Comparison of ENCODE assay signal across 24 mouse cellular contexts in the genomic region with DNA sequence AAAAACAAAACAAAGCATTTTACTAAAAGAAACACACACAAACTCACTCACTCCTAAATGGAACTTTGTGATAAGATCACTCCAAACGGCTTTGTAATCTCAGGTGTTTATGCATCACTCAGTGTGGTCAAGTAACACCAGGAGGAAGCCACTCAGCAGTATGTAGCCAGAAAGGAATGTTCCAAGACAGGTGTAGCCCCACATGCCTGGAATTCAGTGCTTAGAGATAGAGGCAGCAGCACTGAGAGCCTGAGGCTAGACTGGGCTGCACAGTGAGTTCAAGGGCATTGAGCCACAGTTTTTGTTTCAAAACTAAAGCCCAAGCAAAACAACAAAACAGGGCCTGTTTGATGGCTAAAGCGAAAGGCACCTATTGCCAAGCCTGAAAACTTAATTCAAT. TPM values are rescaled to one million over a fixed set of nuclear protein-coding genes. Genes with fewer than 3 reads are reported as not detected.
DNase-seq lines count a peak whose midpoint lies in the region; ATAC-seq and TF ChIP-seq lines count a peak whose summit lies in the region.
"Had no signal": no experiment of that assay in that cellular context is flagged by ENCODE, and none has a peak within 500 bp of the region (broad histone marks: within the 10 kb centered on the region; RNA-seq: fewer than 3 reads in every experiment).

No protein-coding gene starts in this region.

- peaks cover 40% of the 10 kb centered on the region for H3K36me3 ChIP-seq in heart, postnatal 0 days (replicated peaks; ENCODE audit: control insufficient read depth, insufficient read depth, low read length)
- H3K36me3 ChIP-seq in kidney, embryonic 14.5 days (ENCODE audit: control insufficient read depth, insufficient read depth, low read length), result peaks cover 49% of the 10 kb centered on the region
- H3K36me3 ChIP-seq in ES-E14 (ENCODE audit: control insufficient read depth, insufficient read depth, low read length, poor library complexity, severe bottlenecking), result peaks cover 25% of the 10 kb centered on the region
- peaks cover 51% of the 10 kb centered on the region for H3K36me3 ChIP-seq in midbrain, embryonic 13.5 days

- DNase-seq in heart, postnatal 0 days (ENCODE audit: low spot score), result no peak
- DNase-seq in heart, postnatal 10 days, result no peak
- DNase-seq in kidney, postnatal 25 days, result peak; percentile 12 to 64
- peak; percentile 54 for DNase-seq in ES-E14 (ENCODE audit: low read depth, low spot score)
- peak; percentile 51 for DNase-seq in lung, postnatal 36 days
- DNase-seq: adrenal gland, postnatal 14 days; cerebellum, adult 2 months; cerebellum, postnatal 36 days; gastrocnemius, postnatal 36 days; kidney, adult 18-20 months; layer of hippocampus, postnatal 36 days; liver, postnatal 0 days; thymus, adult 18-20 months; thymus, postnatal 4 days had no signal

- intact Hi-C loops in heart, postnatal 10 days (cut with DNase I), result no loop called here

- no peak for ATAC-seq in heart, postnatal 0 days (ENCODE audit: insufficient read depth, low read depth)
- ATAC-seq in kidney, embryonic 14.5 days (ENCODE audit: low FRiP score, low TSS enrichment), result no peak
- no peak for ATAC-seq in midbrain, embryonic 13.5 days
- ATAC-seq: CD4-positive, CD25-positive, alpha-beta regulatory T cell, adult 4 months; forebrain, embryonic 13.5 days; hindbrain, postnatal 0 days; liver, postnatal 0 days had no signal

- peaks cover 1% of the 10 kb centered on the region for H3K4me1 ChIP-seq in heart, postnatal 0 days (ENCODE audit: control insufficient read depth, insufficient read depth)
- no peaks in the 10 kb centered on the region for H3K4me1 ChIP-seq in kidney, embryonic 14.5 days (ENCODE audit: control insufficient read depth, insufficient read depth, low read length)
- H3K4me1 ChIP-seq in ES-E14 (ENCODE audit: control insufficient read depth in 2 of 2, insufficient read depth in 2 of 2, low read length in 2 of 2, poor library complexity in 1 of 2), result peaks cover 2 to 20% of the 10 kb centered on the region in 2 experiments; a peak in 2 of 4 replicates
- no peaks in the 10 kb centered on the region for H3K4me1 ChIP-seq in midbrain, embryonic 13.5 days (replicated peaks)
- H3K4me1 ChIP-seq: forebrain, embryonic 13.5 days had no signal

- no peak overlapping the region for H3K4me2 ChIP-seq in heart, postnatal 0 days (ENCODE audit: low read depth, low read length)
- no peak overlapping the region for H3K4me2 ChIP-seq in kidney, embryonic 14.5 days (replicated peaks; ENCODE audit: low read depth, low read length)
- no peak overlapping the region for H3K4me2 ChIP-seq in midbrain, embryonic 13.5 days (replicated peaks)
- H3K4me2 ChIP-seq: forebrain, embryonic 13.5 days; limb, embryonic 12.5 days; liver, embryonic 11.5 days; midbrain, embryonic 11.5 days; neural tube, embryonic 15.5 days had no signal

- H3K9ac ChIP-seq in heart, postnatal 0 days (replicated peaks; ENCODE audit: low read depth, low read length), result no peak overlapping the region
- H3K9ac ChIP-seq in kidney, embryonic 14.5 days (ENCODE audit: low read depth, low read length), result no peak overlapping the region
- no peak overlapping the region for H3K9ac ChIP-seq in ES-E14 (ENCODE audit: insufficient read depth, low read depth, low read length, poor library complexity, severe bottlenecking)
- H3K9ac ChIP-seq in midbrain, embryonic 13.5 days (replicated peaks), result no peak overlapping the region
- H3K9ac ChIP-seq: forebrain, embryonic 13.5 days; limb, embryonic 12.5 days; liver, postnatal 0 days; neural tube, embryonic 15.5 days had no signal

- in situ Hi-C loops in ES-E14 (cut with MboI; ENCODE audit: low sequenced_read_pairs in 2 of 2, unreplicated experiment in 2 of 2), result no loop called here

- H3K9me3 ChIP-seq in heart, postnatal 0 days (replicated peaks; ENCODE audit: control insufficient read depth, low read length), result no peaks in the 10 kb centered on the region
- H3K9me3 ChIP-seq in kidney, embryonic 14.5 days (ENCODE audit: control insufficient read depth, low read length), result no peaks in the 10 kb centered on the region
- H3K9me3 ChIP-seq in ES-E14 (ENCODE audit: control insufficient read depth, insufficient read depth, low read depth, low read length), result no peaks in the 10 kb centered on the region
- H3K9me3 ChIP-seq in midbrain, embryonic 13.5 days, result no peaks in the 10 kb centered on the region
- H3K9me3 ChIP-seq: forebrain, embryonic 13.5 days; limb, embryonic 12.5 days; neural tube, embryonic 15.5 days had no signal

- TF ChIP-seq CTCF in heart, postnatal 0 days (IDR thresholded peaks at IDR 0.05; ENCODE audit: low read depth), result no peak

- 51% methylated on average over 2 of the region's 2 CpGs for WGBS in heart, postnatal 0 days
- WGBS in kidney, embryonic 14.5 days, result 84% methylated on average over 2 of the region's 2 CpGs
- WGBS in midbrain, embryonic 13.5 days, result 85% methylated on average over 2 of the region's 2 CpGs

- H3K27me3 ChIP-seq in heart, postnatal 0 days (ENCODE audit: control insufficient read depth, insufficient read depth, low read length), result no peaks in the 10 kb centered on the region
- no peaks in the 10 kb centered on the region for H3K27me3 ChIP-seq in kidney, embryonic 14.5 days (ENCODE audit: control insufficient read depth, insufficient read depth, low read length)
- no peaks in the 10 kb centered on the region for H3K27me3 ChIP-seq in midbrain, embryonic 13.5 days
- H3K27me3 ChIP-seq: forebrain, embryonic 13.5 days; limb, embryonic 12.5 days; neural tube, embryonic 15.5 days had no signal

- TF ChIP-seq EP300 in heart, postnatal 0 days (IDR thresholded peaks at IDR 0.05; ENCODE audit: low read depth), result no peak

- no peak overlapping the region for H3K4me3 ChIP-seq in heart, postnatal 0 days (ENCODE audit: low read depth, low read length)
- H3K4me3 ChIP-seq in kidney, embryonic 14.5 days (ENCODE audit: low read length), result no peak overlapping the region
- H3K4me3 ChIP-seq in ES-E14 (ENCODE audit: insufficient read depth in 1 of 2, low read depth in 1 of 2, low read length in 2 of 2, poor library complexity in 1 of 2, severe bottlenecking in 1 of 2), result no peak overlapping the region
- H3K4me3 ChIP-seq in midbrain, embryonic 13.5 days (replicated peaks), result no peak overlapping the region
- H3K4me3 ChIP-seq: forebrain, embryonic 13.5 days; limb, embryonic 12.5 days; neural tube, embryonic 15.5 days had no signal

- H3K27ac ChIP-seq in heart, postnatal 0 days (ENCODE audit: low read depth), result 0 out of 2 replicates have a peak overlapping the region, but pooled peaks have one; percentile 1
- no peak overlapping the region for H3K27ac ChIP-seq in kidney, embryonic 14.5 days (ENCODE audit: low read depth, low read length)
- H3K27ac ChIP-seq in ES-E14 (ENCODE audit: insufficient read depth, low read depth, low read length, poor library complexity, severe bottlenecking), result peak overlapping the region; percentile 87; the same call in 1 of the 2 replicates
- H3K27ac ChIP-seq in midbrain, embryonic 13.5 days, result no peak overlapping the region
- H3K27ac ChIP-seq: forebrain, embryonic 13.5 days; hindbrain, postnatal 0 days; limb, embryonic 12.5 days; neural tube, embryonic 15.5 days had no signal

TF ChIP-seq in ES-E14, 5 proteins besides CTCF, POLR2A, EP300 and RAD21:
- TF ChIP-seq CHD2 (IDR thresholded peaks at IDR 0.05; ENCODE audit: low read depth, low read length) (no peak), ZNF384 (IDR thresholded peaks at IDR 0.05; ENCODE audit: low read depth, low read length) (no peak), HCFC1 (IDR thresholded peaks at IDR 0.05; ENCODE audit: borderline replicate concordance, insufficient read depth, low read length) (no peak), ZC3H11A (IDR thresholded peaks at IDR 0.05; ENCODE audit: borderline replicate concordance, low read depth, low read length) (no peak), MAFK (IDR thresholded peaks at IDR 0.05; ENCODE audit: insufficient read depth, low read depth, low read length) (no peak)

RNA-seq across cellular contexts. Expression of gene H1fx, which starts 31.2 kb away (rescaled TPM):
- 2.8 and 31.9 TPM in 2 replicates for total RNA-seq in heart, postnatal 0 days (2014; rRNA removed; ENCODE audit: low replicate concordance)
- 5.8 and 7.8 TPM in 2 replicates for polyA plus RNA-seq in heart, postnatal 0 days (2015; fragmentation: Nextera tagmentation; extraction: Ambion mirVana)
- total RNA-seq in heart, postnatal 10 days (2021), result 10 to 100 TPM; 16.7 to 23.0 TPM
- 38.2 and 45.8 TPM in 2 replicates for polyA plus RNA-seq in kidney, embryonic 14.5 days (2014; fragmentation: Nextera tagmentation; extraction: Ambion mirVana)
- total RNA-seq in ES-E14 (2012; rRNA removed), result 13.6 and 14.0 TPM in 2 replicates
- polyA plus RNA-seq in midbrain, embryonic 13.5 days (2015; fragmentation: Nextera tagmentation; extraction: Ambion mirVana), result 21.0 and 25.5 TPM in 2 replicates
- total RNA-seq: MEL had no signal
- polyA plus RNA-seq: CD4-positive, CD25-positive, alpha-beta regulatory T cell, adult 4 months had no signal

RNA-seq across cellular contexts. Expression of gene Rab7, which starts 32.5 kb away (rescaled TPM):
- total RNA-seq in heart, postnatal 0 days (2014; rRNA removed; ENCODE audit: low replicate concordance), result 62.7 and 90.1 TPM in 2 replicates
- polyA plus RNA-seq in heart, postnatal 0 days (2015; fragmentation: Nextera tagmentation; extraction: Ambion mirVana), result 193 and 196 TPM in 2 replicates
- 100 to 1,000 TPM; 263 to 282 TPM for total RNA-seq in heart, postnatal 10 days (2021)
- 151 and 222 TPM in 2 replicates for polyA plus RNA-seq in kidney, embryonic 14.5 days (2014; fragmentation: Nextera tagmentation; extraction: Ambion mirVana)
- 31.2 and 56.2 TPM in 2 replicates for total RNA-seq in ES-E14 (2012; rRNA removed)
- 271 and 287 TPM in 2 replicates for polyA plus RNA-seq in midbrain, embryonic 13.5 days (2015; fragmentation: Nextera tagmentation; extraction: Ambion mirVana)

Comparison
In these comparisons a context has a peak if more than half of its experiments do, and no peak if none do; other contexts are left out.
1. DNase-seq: peak in kidney, postnatal 25 days (2 of 2), ES-E14 (single experiment) and lung, postnatal 36 days (single experiment); none in heart, postnatal 0 days (single experiment) and heart, postnatal 10 days (0 of 2).
2. H3K27ac ChIP-seq: peak in heart, postnatal 0 days (single experiment) and ES-E14 (single experiment); none in kidney, embryonic 14.5 days (single experiment) and midbrain, embryonic 13.5 days (single experiment).